Mouse (Mus musculus) CH12.LX (cell line): ENCODE results near the gene Olfr1260. TPM values are rescaled to one million over a fixed set of nuclear protein-coding genes. Genes with fewer than 3 reads are reported as not detected.

Experiments
- DNase-seq: peaks from one replicate; pipeline ENCODE4 v3.0.0-alpha.2; 2013; ENCODE audit errors: extremely low read depth
- H3K27ac ChIP-seq: 2 replicates; pipeline ENCODE4 v1.5.1; 2012; ENCODE audit warnings: low read depth, mild to moderate bottlenecking, control low read depth, moderate library complexity; ENCODE audit not compliant: insufficient read depth
- H3K27me3 ChIP-seq: replicated peaks from 2 replicates; pipeline ENCODE3; 2012; ENCODE audit warnings: inconsistent platforms
- H3K36me3 ChIP-seq, 2 experiments: replicated peaks in 1 of 2; 2 replicates each; pipeline versions ENCODE3 to v1.6.1; 2012; ENCODE audit warnings: inconsistent platforms in 1 of 2, low read length in 1 of 2, mild to moderate bottlenecking in 1 of 2, mixed read lengths in 1 of 2, moderate library complexity in 1 of 2; ENCODE audit not compliant: control insufficient read depth in 1 of 2, insufficient read depth in 1 of 2
- H3K4me1 ChIP-seq, 2 experiments: 2 replicates each; pipeline ENCODE4 v1.6.1; 2012; ENCODE audit warnings: inconsistent platforms in 1 of 2, moderate library complexity in 1 of 2; ENCODE audit not compliant: insufficient read depth in 2 of 2, control insufficient read depth in 1 of 2
- H3K4me2 ChIP-seq: 2 replicates; pipeline ENCODE4 v1.6.1; 2012; ENCODE audit warnings: low read depth, mild to moderate bottlenecking, control low read depth; ENCODE audit not compliant: poor library complexity, insufficient read depth, severe bottlenecking
- H3K4me3 ChIP-seq, 3 experiments: fragments of 150-350 bp in 1 of 3; sonication (generic) in 1 of 3; replicated peaks in 1 of 3; 2 replicates each; pipeline versions ENCODE3 to v1.5.1; 2011 to 2012; ENCODE audit warnings: low read depth in 2 of 3, low read length in 2 of 3, mild to moderate bottlenecking in 2 of 3, moderate library complexity in 2 of 3, control low read depth in 1 of 3, improper control_type of control experiment in 1 of 3, inconsistent platforms in 1 of 3, mixed read lengths in 1 of 3; ENCODE audit not compliant: poor library complexity in 1 of 3
- H3K79me2 ChIP-seq: replicated peaks from 2 replicates; pipeline ENCODE4 v1.6.1; 2012; ENCODE audit warnings: mild to moderate bottlenecking, moderate library complexity; ENCODE audit not compliant: control insufficient read depth, poor library complexity, insufficient read depth, severe bottlenecking; ENCODE audit errors: extremely low read depth
- H3K9ac ChIP-seq: 2 replicates; pipeline ENCODE4 v1.6.1; 2012; ENCODE audit warnings: low read depth, mild to moderate bottlenecking, control low read depth, moderate library complexity; ENCODE audit not compliant: insufficient read depth
- H3K9me3 ChIP-seq: replicated peaks from 2 replicates; pipeline ENCODE3; 2012; ENCODE audit warnings: low read length, inconsistent platforms, mixed read lengths
- CHD1 ChIP-seq: IDR thresholded peaks from 2 replicates; pipeline ENCODE4 v1.6.1; 2012; ENCODE audit warnings: low read depth, low read length, improper control_type of control experiment, inconsistent platforms
- CHD2 ChIP-seq: IDR thresholded peaks from 2 replicates; pipeline ENCODE4 v1.6.1; 2011; ENCODE audit warnings: low read length, improper control_type of control experiment
- CTCF ChIP-seq, 2 experiments: IDR thresholded peaks in 1 of 2; conservative IDR thresholded peaks in 1 of 2; 2 replicates each; pipeline ENCODE4 v1.5.1; 2011 to 2012; ENCODE audit warnings: low read depth in 2 of 2, low read length in 2 of 2, improper control_type of control experiment in 1 of 2, inconsistent platforms in 1 of 2, mild to moderate bottlenecking in 1 of 2, moderate library complexity in 1 of 2
- E2F4 ChIP-seq: IDR thresholded peaks from 2 replicates; pipeline ENCODE4 v1.6.1; 2011; ENCODE audit warnings: low read depth, low read length, improper control_type of control experiment; ENCODE audit not compliant: insufficient replicate concordance
- ELF1 ChIP-seq: IDR thresholded peaks from 2 replicates; pipeline ENCODE4 v1.6.1; 2014; ENCODE audit warnings: low read depth, mild to moderate bottlenecking, inconsistent platforms, low read length, improper control_type of control experiment
- GABPA ChIP-seq: IDR thresholded peaks from 2 replicates; pipeline ENCODE4 v1.6.1; 2012; ENCODE audit warnings: low read depth, low read length, improper control_type of control experiment, inconsistent platforms; ENCODE audit not compliant: insufficient replicate concordance
- HCFC1 ChIP-seq: IDR thresholded peaks from 2 replicates; pipeline ENCODE4 v1.6.1; 2012; ENCODE audit warnings: low read depth, mild to moderate bottlenecking, inconsistent platforms, low read length, improper control_type of control experiment
- IRF4 ChIP-seq: IDR thresholded peaks from 2 replicates; pipeline ENCODE4 v1.6.1; 2014; ENCODE audit warnings: low read depth, mild to moderate bottlenecking, inconsistent platforms, low read length, improper control_type of control experiment
- JUN ChIP-seq: IDR thresholded peaks from 2 replicates; pipeline ENCODE4 v1.6.1; 2011; ENCODE audit warnings: low read depth, mild to moderate bottlenecking, low read length, improper control_type of control experiment, moderate library complexity; ENCODE audit not compliant: insufficient read depth
- MAX ChIP-seq: IDR thresholded peaks from 2 replicates; pipeline ENCODE4 v1.6.1; 2011; ENCODE audit warnings: low read length, improper control_type of control experiment
- MAZ ChIP-seq: IDR thresholded peaks from 2 replicates; pipeline ENCODE4 v1.6.1; 2012; ENCODE audit warnings: low read depth, mild to moderate bottlenecking, inconsistent platforms, low read length, improper control_type of control experiment, moderate library complexity
- MXI1 ChIP-seq: IDR thresholded peaks from 2 replicates; pipeline ENCODE4 v1.6.1; 2011; ENCODE audit warnings: mild to moderate bottlenecking, low read depth, low read length, improper control_type of control experiment
- MYC ChIP-seq: IDR thresholded peaks from 2 replicates; pipeline ENCODE4 v1.6.1; 2011; ENCODE audit warnings: low read depth, mild to moderate bottlenecking, improper control_type of control experiment, low read length
- NRF1 ChIP-seq: IDR thresholded peaks from 2 replicates; pipeline ENCODE4 v1.6.1; 2014; ENCODE audit warnings: low read depth, mild to moderate bottlenecking, inconsistent platforms, low read length, improper control_type of control experiment, moderate library complexity
- POLR2A ChIP-seq: IDR thresholded peaks from 2 replicates; pipeline ENCODE4 v1.6.1; 2011; ENCODE audit warnings: low read depth, mild to moderate bottlenecking, improper control_type of control experiment, low read length
- RAD21 ChIP-seq: IDR thresholded peaks from 2 replicates; pipeline ENCODE4 v1.6.1; 2011; ENCODE audit warnings: low read depth, mild to moderate bottlenecking, low read length, improper control_type of control experiment, moderate library complexity
- SIN3A ChIP-seq: IDR thresholded peaks from 2 replicates; pipeline ENCODE4 v1.6.1; 2012; ENCODE audit warnings: low read length, improper control_type of control experiment, inconsistent platforms
- TBP ChIP-seq: conservative IDR thresholded peaks from 2 replicates; pipeline ENCODE4 v1.6.1; 2011; ENCODE audit warnings: low read depth, low read length, improper control_type of control experiment
- TCF12 ChIP-seq: IDR thresholded peaks from 2 replicates; pipeline ENCODE4 v1.6.1; 2014; ENCODE audit warnings: low read depth, mild to moderate bottlenecking, inconsistent platforms, low read length, improper control_type of control experiment
- USF2 ChIP-seq: conservative IDR thresholded peaks from 2 replicates; pipeline ENCODE4 v1.6.1; 2011; ENCODE audit warnings: low read depth, low read length, improper control_type of control experiment
- ZKSCAN1 ChIP-seq: IDR thresholded peaks from 2 replicates; pipeline ENCODE4 v1.6.1; 2012; ENCODE audit warnings: low read depth, inconsistent platforms, low read length, improper control_type of control experiment, borderline replicate concordance
- ZMIZ1 ChIP-seq: IDR thresholded peaks from 2 replicates; pipeline ENCODE4 v1.6.1; 2012; ENCODE audit warnings: low read depth, mild to moderate bottlenecking, inconsistent platforms, low read length, improper control_type of control experiment
- ZNF384 ChIP-seq: IDR thresholded peaks from 2 replicates; pipeline ENCODE4 v1.6.1; 2012; ENCODE audit warnings: low read depth, low read length, improper control_type of control experiment, inconsistent platforms
- dilution Hi-C: fragments of 300-500 bp; cut with MboI; formaldehyde crosslinking; loops from 2 replicates; pipeline ENCODE4 v1.14.3; 2020; ENCODE audit warnings: low sequenced_read_pairs; ENCODE audit not compliant: extremely low pct_unique_long_range_greater_than_20kb, extremely low pct_ligation_motif_present
- in situ Hi-C: fragments of 300-500 bp; cut with MboI; formaldehyde crosslinking; loops from 3 replicates; pipeline ENCODE4 v1.14.3; 2019; ENCODE audit warnings: low sequenced_read_pairs, low pct_ligation_motif_present, low pct_unique_long_range_greater_than_20kb, mixed read lengths
- polyA plus RNA-seq: library from polyadenylated mRNA; unstranded; fragments of >175 nt; gene quantifications from 2 replicates; pipeline ENCODE4 v1.2.1, GENCODE M21; 2012; ENCODE audit warnings: low read depth; ENCODE audit not compliant: insufficient read length
- total RNA-seq, 2 experiments: library from RNA; depleted of rRNA; stranded (reverse); fragments of 300-350 nt in 1 of 2; fragments of >200 nt in 1 of 2; gene quantifications; 2 replicates each; pipeline ENCODE4 v1.2.3; 2012 to 2014

The Olfr1260 gene
- total and polyA plus RNA-seq, 3 experiments: not detected

DNA sequence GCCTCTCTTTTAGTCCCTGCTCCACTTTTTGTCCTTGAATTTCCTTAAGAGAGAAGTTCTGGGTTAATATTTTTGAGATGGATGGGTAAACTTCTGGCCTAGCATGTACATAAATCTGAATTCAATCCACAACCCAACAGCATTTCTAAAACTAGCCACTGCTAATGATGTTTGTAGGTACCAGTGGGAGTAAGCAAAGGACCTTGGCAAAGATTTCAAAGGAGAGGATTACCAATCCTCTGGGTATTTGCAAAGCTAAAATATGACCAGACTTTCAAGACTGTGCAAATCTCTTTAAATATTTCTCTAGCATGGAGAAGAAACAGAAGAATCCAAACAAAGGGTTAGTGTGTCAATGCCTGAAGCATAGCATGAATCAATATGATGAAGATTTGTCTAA is 25.7 kb downstream of the Olfr1260 start, which contains the start of gene Olfr1262:
Gene Olfr1262 (plus strand): TSS at position 301 of the 400 bp plus-strand sequence.
- Histone ChIP-seq H3K36me3 (no peaks in the 10 kb centered on the region), H3K27me3 (no peaks in the 10 kb centered on the region), H3K79me2 (no peaks in the 10 kb centered on the region), H3K27ac (no peak within 1 kb of the TSS), H3K4me1 (0 out of 4 replicates have a peak, but pooled peaks cover 0 to 2% of the 10 kb centered on the region in 2 experiments), H3K4me2 (no peak within 1 kb of the TSS), H3K4me3 (no peak within 1 kb of the TSS), H3K9me3 (no peaks in the 10 kb centered on the region), H3K9ac (no peak within 1 kb of the TSS)
- no peak for DNase-seq
- in situ Hi-C loops (no loop called here), dilution Hi-C loops (no loop called here)
- TF ChIP-seq RAD21: no peak
- TF ChIP-seq NRF1: no peak
- TF ChIP-seq ZKSCAN1: no peak
- TF ChIP-seq ELF1: no peak
- no peak for TF ChIP-seq HCFC1
- TF ChIP-seq CHD2: no peak

DNA sequence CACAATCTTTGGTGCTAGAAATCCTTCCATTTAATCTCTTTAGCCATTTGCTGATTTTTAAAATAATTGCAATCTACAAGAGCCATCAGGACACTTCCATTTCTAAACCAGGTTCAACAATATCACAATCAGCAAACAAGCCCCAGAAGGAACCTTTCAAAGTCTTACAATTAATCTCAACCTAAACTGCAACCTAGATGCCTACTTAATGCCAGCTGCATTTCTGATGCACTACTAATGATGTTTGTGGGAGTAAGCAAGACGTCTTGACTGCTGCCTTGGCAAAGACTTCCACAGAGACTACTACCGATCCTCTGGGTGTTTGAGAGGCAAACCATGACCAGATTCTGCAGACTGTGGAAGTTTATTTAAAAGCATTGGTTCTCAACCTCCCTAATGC is 37.7 kb downstream of the Olfr1260 start, which contains the start of gene Olfr1263:
Gene Olfr1263 (plus strand): TSS at position 301 of the 400 bp plus-strand sequence.
- Histone ChIP-seq H3K4me3 (no peak within 1 kb of the TSS), H3K9ac (no peak within 1 kb of the TSS), H3K36me3 (no peaks in the 10 kb centered on the region), H3K27ac (no peak within 1 kb of the TSS), H3K27me3 (no peaks in the 10 kb centered on the region), H3K4me1 (peaks cover 0 to 6% of the 10 kb centered on the region in 2 experiments; a peak in 2 of 4 replicates), H3K79me2 (no peaks in the 10 kb centered on the region), H3K4me2 (no peak within 1 kb of the TSS), H3K9me3 (no peaks in the 10 kb centered on the region)
- TF ChIP-seq CTCF (conservative IDR thresholded peaks at IDR 0.05 in 1 of 2, IDR thresholded peaks at IDR 0.05 in 1 of 2; ENCODE audit: low read depth in 2 of 2, low read length in 2 of 2) (no peak), MAZ (no peak), TCF12 (no peak), MXI1 (no peak), ZMIZ1 (no peak), MAX (no peak), SIN3A (no peak), IRF4 (no peak), GABPA (no peak), MYC (no peak), ZNF384 (no peak), TBP (no peak), CHD2 (no peak), NRF1 (no peak), POLR2A (no peak), CHD1 (no peak), USF2 (no peak), JUN (no peak), E2F4 (no peak)
- dilution Hi-C loops (no loop called here), in situ Hi-C loops (no loop called here)
- no peak for DNase-seq
